Mouse (Mus musculus) embryonic facial prominence, embryonic 14.5 days (tissue): ENCODE results near the gene Zfp276. TPM values are rescaled to one million over a fixed set of nuclear protein-coding genes. Genes with fewer than 3 reads are reported as not detected.
A peak's percentile ranks its signal among the peaks of the same experiment; 100 is the strongest.
"Not testable (repeated sequence)": the region's sequence is repeated elsewhere in the genome, so short reads cannot be mapped to it uniquely, and the experiment has no call there.

Experiments
- ATAC-seq: fragments of 200-750 bp; cut with Nextera tagmentation; 2 replicates; pipeline ENCODE4 v1.8.0; 2017; ENCODE audit warnings: low read depth, moderate number of reproducible peaks, moderate TSS enrichment
- DNase-seq: peaks from one replicate; pipeline ENCODE4 v3.0.0-alpha.2; 2015; ENCODE audit warnings: low spot score
- H3K27ac ChIP-seq: fragments of 300-500 bp; sonication (generic); replicated peaks from 2 replicates; pipeline ENCODE4 v1.5.1; 2014; ENCODE audit warnings: low read depth, mild to moderate bottlenecking, low read length, moderate library complexity
- H3K27me3 ChIP-seq: fragments of 300-500 bp; sonication (generic); replicated peaks from 2 replicates; pipeline ENCODE4 v1.6.1; 2014; ENCODE audit warnings: low read length; ENCODE audit not compliant: control insufficient read depth, insufficient read depth
- H3K36me3 ChIP-seq: fragments of 300-500 bp; sonication (generic); 2 replicates; pipeline ENCODE4 v1.6.1; 2014; ENCODE audit warnings: low read length, mixed read lengths; ENCODE audit not compliant: control insufficient read depth, insufficient read depth
- H3K4me1 ChIP-seq: fragments of 300-500 bp; sonication (generic); 2 replicates; pipeline ENCODE4 v1.6.1; 2014; ENCODE audit warnings: antibody characterized with exemption, low read length; ENCODE audit not compliant: control insufficient read depth, insufficient read depth
- H3K4me2 ChIP-seq: fragments of 300-500 bp; sonication (generic); 2 replicates; pipeline ENCODE4 v1.6.1; 2014; ENCODE audit warnings: low read depth, mild to moderate bottlenecking, low read length, moderate library complexity, mixed read lengths
- H3K4me3 ChIP-seq: fragments of 300-500 bp; sonication (generic); 2 replicates; pipeline ENCODE4 v1.5.1; 2014; ENCODE audit warnings: low read depth, mild to moderate bottlenecking, low read length
- H3K9ac ChIP-seq: fragments of 300-500 bp; sonication (generic); 2 replicates; pipeline ENCODE4 v1.6.1; 2014; ENCODE audit warnings: low read depth, mild to moderate bottlenecking, low read length, moderate library complexity, mixed read lengths
- H3K9me3 ChIP-seq: fragments of 300-500 bp; sonication (generic); 2 replicates; pipeline ENCODE4 v1.6.1; 2016; ENCODE audit warnings: low read length; ENCODE audit not compliant: control insufficient read depth
- WGBS: fragments of 180-500 bp; shearing (Covaris S2); extraction: QIAGEN DNeasy Blood & Tissue Kit; methylation state at CpG from one replicate; pipeline ENCODE4 v1.1.7; 2014; 5-methylcytosine and 5-hydroxymethylcytosine counted together
- polyA plus RNA-seq: library from polyadenylated mRNA; unstranded; fragments of >200 nt; fragmentation: Nextera tagmentation; extraction: Ambion mirVana; gene quantifications from 2 replicates; pipeline ENCODE4 v1.2.1, GENCODE M21; 2014

Zfp276 gene
- polyA plus RNA-seq, 1 experiment from 2014 or later: 19.5 TPM

GRCm38 (mm10) chr8:123253451-123254098 lies 420 bp upstream of the Zfp276 start:
- H3K36me3 ChIP-seq: peaks cover 63% of the 10 kb centered on the region
- WGBS: under 1% methylated on average over 36 of the region's 40 CpGs
- H3K27ac ChIP-seq: peak overlapping the region; percentile 72
- peak overlapping the region; percentile 87 for H3K4me2 ChIP-seq
- ATAC-seq: peak; percentile 50
- H3K9ac ChIP-seq: peak overlapping the region; percentile 88
- peak overlapping the region; percentile 94 for H3K4me3 ChIP-seq
- H3K4me1 ChIP-seq: peaks cover 17% of the 10 kb centered on the region
- DNase-seq: no peak
- H3K9me3 ChIP-seq: no peaks in the 10 kb centered on the region
- no peaks in the 10 kb centered on the region for H3K27me3 ChIP-seq

DNA sequence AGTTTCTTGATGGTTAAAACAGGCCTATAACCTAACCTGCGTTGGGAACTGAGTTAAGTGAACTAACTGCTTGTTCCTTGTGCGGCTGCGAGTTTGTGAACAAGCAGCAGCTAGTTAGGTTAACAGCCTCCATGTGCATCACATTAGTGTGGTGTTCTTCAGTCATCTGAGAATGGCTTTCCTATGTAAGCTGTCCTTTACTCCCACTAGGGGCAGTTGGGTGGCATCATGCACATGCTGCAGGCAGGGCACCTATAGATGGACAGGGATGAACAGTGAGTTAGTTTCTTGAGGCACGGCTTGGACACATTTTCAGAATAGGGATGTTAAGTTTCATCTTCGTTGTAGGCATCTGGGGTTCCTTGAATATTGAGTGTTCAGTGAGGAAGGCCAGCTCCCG lies 1.2 kb downstream of the Zfp276 start:
- Histone ChIP-seq H3K27ac (no peak overlapping the region), H3K4me1 (peaks cover 17% of the 10 kb centered on the region), H3K9me3 (no peaks in the 10 kb centered on the region), H3K4me3 (peak overlapping the region; percentile 94), H3K27me3 (no peaks in the 10 kb centered on the region), H3K36me3 (peaks cover 63% of the 10 kb centered on the region), H3K4me2 (peak overlapping the region; percentile 87), H3K9ac (peak overlapping the region; percentile 88)
- 65% methylated on average over 6 of the region's 6 CpGs for WGBS
- ATAC-seq: no peak
- DNase-seq: no peak

DNA sequence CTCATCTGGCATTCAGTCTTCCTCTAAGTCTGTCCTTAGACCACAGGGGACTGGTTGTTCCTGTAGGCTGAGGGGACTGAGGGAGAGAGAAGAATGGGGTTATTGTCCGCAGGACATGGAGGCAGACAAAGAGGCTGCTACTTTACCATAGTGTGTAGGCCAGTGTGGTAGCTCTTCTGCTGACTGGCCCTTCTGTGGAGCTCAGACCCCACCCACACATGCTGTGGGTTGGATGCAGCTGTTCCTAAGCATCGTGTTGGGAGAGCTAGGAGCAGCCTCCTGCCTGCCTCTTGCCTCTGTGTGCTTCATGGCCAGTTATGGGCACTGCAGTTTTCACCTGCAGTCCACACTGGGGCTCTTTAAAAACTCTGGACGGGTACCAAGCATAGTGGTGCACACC lies 3.1 kb downstream of the Zfp276 start:
- no peak overlapping the region for H3K4me3 ChIP-seq
- no peak overlapping the region for H3K4me2 ChIP-seq
- H3K4me1 ChIP-seq: peaks cover 17% of the 10 kb centered on the region
- 0 out of 2 replicates have a peak overlapping the region, but pooled peaks have one; percentile 10 for H3K27ac ChIP-seq
- no peaks in the 10 kb centered on the region for H3K9me3 ChIP-seq
- H3K36me3 ChIP-seq: peaks cover 58% of the 10 kb centered on the region; the same call in 1 of the 2 replicates
- 59% methylated on average over 3 of the region's 3 CpGs for WGBS
- no peaks in the 10 kb centered on the region for H3K27me3 ChIP-seq
- no peak overlapping the region for H3K9ac ChIP-seq
- DNase-seq: no peak
- no peak for ATAC-seq

DNA sequence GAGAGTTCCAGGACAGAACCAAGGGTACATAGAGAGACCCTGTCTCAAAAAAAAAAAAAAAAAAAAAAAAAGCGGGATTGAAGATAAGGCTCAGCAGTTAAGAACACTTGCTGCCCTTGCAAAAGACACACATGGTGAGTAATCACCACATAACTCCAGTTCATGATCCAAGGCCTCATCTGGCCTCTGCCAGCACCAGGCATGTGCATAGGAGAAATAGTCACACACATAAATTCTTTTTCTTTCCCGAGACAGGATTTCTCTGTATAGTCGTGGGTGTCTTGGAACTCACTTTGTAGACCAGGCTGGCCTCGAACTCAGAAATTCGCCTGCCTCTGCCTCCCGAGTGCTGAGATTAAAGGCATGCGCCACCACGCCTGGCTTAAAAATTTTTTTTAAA lies 3.6 kb downstream of the Zfp276 start:
- H3K36me3 ChIP-seq: peaks cover 60% of the 10 kb centered on the region; the same call in 1 of the 2 replicates
- WGBS: 92% methylated on average over 7 of the region's 8 CpGs
- H3K9me3 ChIP-seq, H3K4me2 ChIP-seq, DNase-seq, H3K9ac ChIP-seq, H3K27me3 ChIP-seq, H3K27ac ChIP-seq, ATAC-seq, H3K4me3 ChIP-seq: not testable (repeated sequence)
- H3K4me1 ChIP-seq: peaks cover 17% of the 10 kb centered on the region

GRCm38 (mm10) chr8:123267926-123268656 lies 14.1 kb downstream of the Zfp276 start:
- Histone ChIP-seq H3K9ac (no peak overlapping the region), H3K9me3 (no peaks in the 10 kb centered on the region), H3K4me3 (no peak overlapping the region), H3K36me3 (peaks cover 75% of the 10 kb centered on the region), H3K4me2 (no peak overlapping the region), H3K4me1 (no peaks in the 10 kb centered on the region), H3K27ac (no peak overlapping the region), H3K27me3 (no peaks in the 10 kb centered on the region)
- 68% methylated on average over 14 of the region's 14 CpGs for WGBS
- ATAC-seq (0 out of 2 replicates have a peak, but pooled peaks have one; percentile 44), DNase-seq (no peak)

DNA sequence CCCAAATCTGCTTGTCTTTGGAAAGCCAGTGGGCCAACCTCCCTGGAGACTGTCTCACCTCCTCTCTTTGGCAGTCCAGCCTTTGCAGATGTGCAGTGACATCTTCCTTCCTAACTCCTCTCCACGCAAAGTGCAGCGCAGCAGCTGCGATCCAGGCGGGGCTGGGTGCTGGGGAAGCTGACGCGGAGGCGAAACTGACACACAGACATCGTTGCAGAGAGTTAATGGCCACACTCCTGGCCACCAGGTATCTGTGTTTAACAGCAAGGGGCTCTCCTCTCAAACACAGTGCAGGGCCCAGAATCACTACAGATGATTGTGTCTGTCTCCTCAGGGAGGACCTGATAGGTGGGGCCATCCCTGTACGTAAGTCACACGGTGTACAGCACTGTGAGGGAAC lies 17.2 kb downstream of the Zfp276 start:
- ATAC-seq (no peak), DNase-seq (no peak)
- no peaks in the 10 kb centered on the region for H3K9me3 ChIP-seq
- peaks cover 52% of the 10 kb centered on the region for H3K36me3 ChIP-seq
- WGBS: 87% methylated on average over 10 of the region's 10 CpGs
- no peak overlapping the region for H3K9ac ChIP-seq
- no peak overlapping the region for H3K4me2 ChIP-seq
- H3K27ac ChIP-seq: no peak overlapping the region
- no peaks in the 10 kb centered on the region for H3K27me3 ChIP-seq
- H3K4me1 ChIP-seq: no peaks in the 10 kb centered on the region
- no peak overlapping the region for H3K4me3 ChIP-seq

- H3K9me3 ChIP-seq: no peaks in the 10 kb centered on the region
- H3K4me3 ChIP-seq: no peak overlapping the region
- H3K4me2 ChIP-seq: no peak overlapping the region
- H3K36me3 ChIP-seq: peaks cover 44% of the 10 kb centered on the region
- ATAC-seq (no peak), DNase-seq (no peak)
- WGBS: 71% methylated on average over 4 of the region's 4 CpGs
- H3K4me1 ChIP-seq: no peaks in the 10 kb centered on the region
- no peaks in the 10 kb centered on the region for H3K27me3 ChIP-seq
- H3K9ac ChIP-seq: no peak overlapping the region
- no peak overlapping the region; the same call in 1 of the 2 replicates for H3K27ac ChIP-seq
Measured at GRCm38 (mm10) chr8:123271901-123272300, 17.9 kb downstream of the Zfp276 start.

DNA sequence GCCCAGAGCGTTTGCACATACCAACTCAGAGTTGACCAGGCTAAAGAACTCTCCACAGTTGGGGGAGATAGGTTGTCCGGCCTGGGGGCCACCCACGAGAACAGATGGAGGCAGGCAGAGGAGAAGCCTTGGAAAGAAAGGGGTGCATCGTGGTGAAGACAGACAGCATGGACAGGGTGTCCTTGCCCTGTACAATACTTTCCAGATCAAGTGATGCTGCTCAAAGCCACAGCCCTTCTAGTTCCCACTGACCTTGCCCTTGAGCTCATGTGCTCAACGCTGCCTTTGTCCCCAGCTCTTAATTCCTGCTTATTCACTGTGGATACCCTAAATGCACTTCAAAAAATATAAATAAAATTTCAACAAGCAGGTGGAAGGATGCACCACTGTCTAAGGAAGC lies 20.5 kb downstream of the Zfp276 start:
- no peak overlapping the region for H3K9ac ChIP-seq
- H3K4me2 ChIP-seq: no peak overlapping the region
- ATAC-seq (no peak), DNase-seq (no peak)
- H3K36me3 ChIP-seq: peaks cover 19% of the 10 kb centered on the region
- no peaks in the 10 kb centered on the region for H3K9me3 ChIP-seq
- no peaks in the 10 kb centered on the region for H3K27me3 ChIP-seq
- no peak overlapping the region for H3K27ac ChIP-seq
- no peak overlapping the region for H3K4me3 ChIP-seq
- whole genome bisulfite sequencing: 88% methylated on average over 5 of the region's 5 CpGs
- no peaks in the 10 kb centered on the region for H3K4me1 ChIP-seq
